Mouse (Mus musculus): ENCODE data around the gene Manbal. TPM values are rescaled to one million over a fixed set of nuclear protein-coding genes. Genes with fewer than 3 reads are reported as not detected.

Gene Manbal
- polyA plus RNA-seq, 2 experiments: 52.8 to 82.3 TPM

DNA sequence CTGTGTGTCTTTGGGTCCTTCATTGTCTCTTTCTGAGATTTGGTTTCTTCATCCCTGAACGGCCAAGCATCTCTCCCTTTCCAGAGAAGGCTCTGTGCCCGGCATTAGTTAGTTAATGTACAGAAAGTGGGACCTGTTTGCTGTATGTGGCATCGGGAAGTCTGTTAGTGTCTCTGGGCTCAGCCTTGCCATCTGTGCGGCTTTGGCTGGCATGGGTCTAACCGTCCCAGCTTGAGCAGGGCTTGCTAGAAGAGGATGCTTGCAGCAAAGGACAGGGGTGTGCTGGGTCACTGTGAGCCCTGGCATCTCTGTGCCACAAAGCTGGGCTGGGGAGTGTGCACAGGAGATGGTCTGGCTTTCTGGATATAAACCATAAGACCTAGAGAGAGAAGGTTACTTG is 59.8 kb downstream of the Manbal start:
- DNase-seq (ENCODE audit: low spot score): no peak
- H3K36me3 ChIP-seq (ENCODE audit: control insufficient read depth, insufficient read depth, low read length): peaks cover 32% of the 10 kb centered on the region
- no peak overlapping the region for H3K4me3 ChIP-seq (replicated peaks; ENCODE audit: low read length)
- no peak overlapping the region for H3K9ac ChIP-seq (ENCODE audit: low read depth, low read length, severe bottlenecking)
- H3K9me3 ChIP-seq (ENCODE audit: control insufficient read depth, low read length): no peaks in the 10 kb centered on the region
- TF ChIP-seq POLR2A (IDR thresholded peaks at IDR 0.05; ENCODE audit: borderline replicate concordance, extremely low read depth, insufficient read depth, insufficient read length): no peak
- H3K4me2 ChIP-seq (replicated peaks; ENCODE audit: low read depth, low read length, severe bottlenecking): no peak overlapping the region
- H3K27me3 ChIP-seq (ENCODE audit: control insufficient read depth, insufficient read depth, low read length): no peaks in the 10 kb centered on the region
- 85% methylated on average over 5 of the region's 5 CpGs for WGBS
- no peak overlapping the region for H3K27ac ChIP-seq (replicated peaks; ENCODE audit: low read depth, low read length)
- no peak for ATAC-seq (ENCODE audit: low FRiP score, low read depth)
- peaks cover 35% of the 10 kb centered on the region for H3K4me1 ChIP-seq (ENCODE audit: control insufficient read depth, insufficient read depth, low read length)

DNA sequence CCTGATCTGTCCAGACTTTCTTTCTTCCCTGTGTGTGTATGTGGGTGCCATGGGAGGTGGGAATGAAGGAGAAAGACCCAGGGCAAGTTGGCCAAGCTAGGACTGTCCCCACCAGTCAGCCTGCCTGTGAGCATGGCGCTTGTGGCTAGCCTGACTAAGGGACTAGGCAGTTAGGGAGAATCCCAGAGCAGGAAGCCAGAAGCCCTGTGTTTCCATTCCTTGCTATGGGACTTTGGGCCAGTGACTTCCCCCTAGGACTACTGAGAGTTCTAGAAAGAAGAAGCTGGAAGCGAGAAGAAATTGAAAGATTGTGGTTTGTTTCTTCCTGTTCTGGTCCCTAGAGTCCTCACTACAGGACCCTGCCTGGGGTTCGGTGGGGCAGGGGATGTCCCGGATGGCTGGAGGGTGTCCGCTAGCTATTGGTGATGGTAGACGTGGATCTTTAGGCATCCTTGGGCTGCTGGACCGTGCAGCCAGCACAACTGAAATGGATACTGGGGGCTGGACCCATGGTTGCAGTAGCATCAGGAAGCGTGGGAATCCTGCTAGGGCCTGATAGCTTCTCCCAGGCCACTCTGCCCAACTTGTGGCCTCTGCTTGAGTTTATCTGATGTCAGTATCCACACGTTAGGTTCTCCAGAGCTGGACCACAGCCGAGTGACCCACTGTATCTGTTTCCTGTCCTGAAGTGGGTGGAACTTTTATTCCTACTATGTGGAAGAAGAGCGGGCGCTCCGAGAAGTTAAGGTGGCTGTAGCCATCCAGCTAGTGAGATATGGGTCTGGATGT is 61.2 kb downstream of the Manbal start:
- no peak for TF ChIP-seq POLR2A (IDR thresholded peaks at IDR 0.05; ENCODE audit: borderline replicate concordance, extremely low read depth, insufficient read depth, insufficient read length)
- no peak overlapping the region for H3K9ac ChIP-seq (ENCODE audit: low read depth, low read length, severe bottlenecking)
- ATAC-seq (ENCODE audit: low FRiP score, low read depth) (no peak), DNase-seq (ENCODE audit: low spot score) (no peak)
- no peak overlapping the region for H3K4me3 ChIP-seq (replicated peaks; ENCODE audit: low read length)
- H3K4me2 ChIP-seq (replicated peaks; ENCODE audit: low read depth, low read length, severe bottlenecking): no peak overlapping the region
- H3K36me3 ChIP-seq (ENCODE audit: control insufficient read depth, insufficient read depth, low read length): peaks cover 43% of the 10 kb centered on the region
- H3K9me3 ChIP-seq (ENCODE audit: control insufficient read depth, low read length): no peaks in the 10 kb centered on the region
- peaks cover 33% of the 10 kb centered on the region for H3K4me1 ChIP-seq (ENCODE audit: control insufficient read depth, insufficient read depth, low read length)
- H3K27ac ChIP-seq (replicated peaks; ENCODE audit: low read depth, low read length): no peak overlapping the region
- 87% methylated on average over 13 of the region's 13 CpGs for WGBS
- H3K27me3 ChIP-seq (ENCODE audit: control insufficient read depth, insufficient read depth, low read length): no peaks in the 10 kb centered on the region

DNA sequence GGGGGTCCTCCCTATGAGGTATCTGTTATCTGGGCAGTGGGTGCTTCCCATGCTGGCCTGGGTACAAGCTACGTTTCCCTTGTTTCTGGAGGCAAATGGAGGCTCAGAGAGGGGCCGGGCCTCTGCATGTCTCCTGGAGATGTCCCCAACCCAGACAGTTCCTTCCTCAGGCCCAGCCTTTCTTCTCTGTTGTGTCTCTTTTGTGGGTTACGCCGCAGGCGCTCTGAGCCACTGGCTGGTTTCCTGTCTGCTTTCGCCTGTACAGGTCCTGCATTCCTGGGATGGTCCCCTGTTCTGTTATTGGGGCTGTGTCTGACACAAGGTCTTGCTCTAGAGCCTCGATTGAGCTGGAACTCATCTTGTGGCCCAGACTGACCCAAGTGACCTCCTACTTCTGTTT is 62.3 kb downstream of the Manbal start:
- DNase-seq (ENCODE audit: low spot score): no peak
- Histone ChIP-seq H3K9me3 (ENCODE audit: control insufficient read depth, low read length) (no peaks in the 10 kb centered on the region), H3K36me3 (ENCODE audit: control insufficient read depth, insufficient read depth, low read length) (peaks cover 54% of the 10 kb centered on the region), H3K9ac (ENCODE audit: low read depth, low read length, severe bottlenecking) (no peak overlapping the region), H3K4me1 (ENCODE audit: control insufficient read depth, insufficient read depth, low read length) (peaks cover 43% of the 10 kb centered on the region), H3K27me3 (ENCODE audit: control insufficient read depth, insufficient read depth, low read length) (no peaks in the 10 kb centered on the region), H3K27ac (replicated peaks; ENCODE audit: low read depth, low read length) (peak overlapping the region; percentile 26; the same call in 1 of the 2 replicates), H3K4me2 (replicated peaks; ENCODE audit: low read depth, low read length, severe bottlenecking) (no peak overlapping the region), H3K4me3 (replicated peaks; ENCODE audit: low read length) (no peak overlapping the region)
- 70% methylated on average over 7 of the region's 7 CpGs for WGBS
- no peak for TF ChIP-seq POLR2A (IDR thresholded peaks at IDR 0.05; ENCODE audit: borderline replicate concordance, extremely low read depth, insufficient read depth, insufficient read length)
- ATAC-seq (ENCODE audit: low FRiP score, low read depth): no peak

DNA sequence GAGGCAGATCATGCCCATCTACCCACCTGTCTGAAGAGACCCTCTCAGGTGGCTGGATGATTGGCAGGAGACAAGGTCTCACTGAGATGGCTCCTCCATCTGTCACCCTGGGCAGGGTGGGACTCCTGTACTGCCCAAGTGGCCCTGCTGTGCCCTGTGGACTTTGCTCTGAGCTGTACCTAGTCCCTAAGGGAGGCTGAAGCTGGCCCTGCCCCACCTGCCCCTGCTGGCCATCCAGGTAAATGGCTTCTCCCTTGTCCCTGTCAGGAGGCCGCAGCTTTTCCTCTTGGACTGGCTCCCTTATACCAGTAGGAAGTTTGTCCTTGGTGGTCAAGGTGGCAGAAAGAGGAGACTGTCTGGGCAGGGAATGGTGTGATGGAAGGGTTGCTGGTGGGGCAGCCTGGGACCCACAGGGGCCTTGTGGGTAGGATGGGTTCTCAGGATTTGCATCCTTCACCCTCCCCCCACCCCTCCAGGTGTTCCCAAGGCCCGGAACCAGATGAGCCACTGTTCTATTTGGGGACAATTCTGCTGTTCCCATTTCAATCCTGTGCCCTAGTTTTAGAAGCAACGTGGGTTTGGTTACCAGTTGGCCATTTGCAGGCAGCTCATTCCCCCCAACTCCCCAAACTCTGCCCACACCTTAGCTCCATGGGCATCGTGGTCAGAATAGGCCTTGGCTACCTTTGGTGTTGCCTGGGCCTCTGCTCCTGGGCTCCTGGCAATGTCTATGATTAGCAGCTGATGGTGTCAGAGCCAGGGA is 63.5 kb downstream of the Manbal start:
- H3K4me2 ChIP-seq (replicated peaks; ENCODE audit: low read depth, low read length, severe bottlenecking): no peak overlapping the region
- TF ChIP-seq POLR2A (IDR thresholded peaks at IDR 0.05; ENCODE audit: borderline replicate concordance, extremely low read depth, insufficient read depth, insufficient read length): no peak
- peaks cover 42% of the 10 kb centered on the region for H3K4me1 ChIP-seq (ENCODE audit: control insufficient read depth, insufficient read depth, low read length)
- H3K9ac ChIP-seq (ENCODE audit: low read depth, low read length, severe bottlenecking): no peak overlapping the region; the same call in 1 of the 2 replicates
- whole genome bisulfite sequencing: 72% methylated on average over 4 of the region's 4 CpGs
- no peaks in the 10 kb centered on the region for H3K27me3 ChIP-seq (ENCODE audit: control insufficient read depth, insufficient read depth, low read length)
- H3K9me3 ChIP-seq (ENCODE audit: control insufficient read depth, low read length): no peaks in the 10 kb centered on the region
- no peak for ATAC-seq (ENCODE audit: low FRiP score, low read depth)
- peaks cover 61% of the 10 kb centered on the region for H3K36me3 ChIP-seq (ENCODE audit: control insufficient read depth, insufficient read depth, low read length)
- no peak for DNase-seq (ENCODE audit: low spot score)
- no peak overlapping the region for H3K4me3 ChIP-seq (replicated peaks; ENCODE audit: low read length)
- H3K27ac ChIP-seq (replicated peaks; ENCODE audit: low read depth, low read length): no peak overlapping the region

DNA sequence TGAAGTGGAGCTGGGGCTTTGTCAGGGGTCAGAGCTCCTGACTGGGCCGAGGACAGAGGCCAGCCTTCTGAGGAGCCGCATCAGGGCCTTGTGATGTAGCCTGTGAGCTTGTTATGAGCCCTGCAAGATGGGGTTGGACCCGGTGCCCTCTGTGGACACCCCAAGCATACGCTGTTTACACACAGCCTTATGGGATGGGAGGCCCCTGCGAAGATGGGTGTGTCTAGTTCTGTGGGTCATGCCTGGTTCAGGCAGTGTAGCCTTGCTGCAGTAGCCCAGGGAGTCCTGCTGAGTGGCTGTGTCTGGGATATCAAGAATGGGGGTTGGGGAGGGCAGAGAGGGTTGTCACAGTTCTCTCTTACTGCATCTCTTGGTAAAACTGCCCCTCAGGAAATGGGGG is 64.5 kb downstream of the Manbal start:
- 82% methylated on average over 5 of the region's 5 CpGs for WGBS
- no peak for TF ChIP-seq POLR2A (IDR thresholded peaks at IDR 0.05; ENCODE audit: borderline replicate concordance, extremely low read depth, insufficient read depth, insufficient read length)
- no peak for DNase-seq (ENCODE audit: low spot score)
- ATAC-seq (ENCODE audit: low FRiP score, low read depth): no peak
- H3K4me3 ChIP-seq (replicated peaks; ENCODE audit: low read length): no peak overlapping the region
- H3K36me3 ChIP-seq (ENCODE audit: control insufficient read depth, insufficient read depth, low read length): peaks cover 64% of the 10 kb centered on the region
- H3K9me3 ChIP-seq (ENCODE audit: control insufficient read depth, low read length): no peaks in the 10 kb centered on the region
- H3K9ac ChIP-seq (ENCODE audit: low read depth, low read length, severe bottlenecking): no peak overlapping the region
- no peak overlapping the region for H3K4me2 ChIP-seq (replicated peaks; ENCODE audit: low read depth, low read length, severe bottlenecking)
- H3K27ac ChIP-seq (replicated peaks; ENCODE audit: low read depth, low read length): 0 out of 2 replicates have a peak overlapping the region, but pooled peaks have one; percentile 3
- H3K27me3 ChIP-seq (ENCODE audit: control insufficient read depth, insufficient read depth, low read length): no peaks in the 10 kb centered on the region
- peaks cover 42% of the 10 kb centered on the region for H3K4me1 ChIP-seq (ENCODE audit: control insufficient read depth, insufficient read depth, low read length)
